Mouse (Mus musculus): Measurements from ENCODE around the gene Traf6. TPM values are rescaled to one million over a fixed set of nuclear protein-coding genes. Genes with fewer than 3 reads are reported as not detected.

The Traf6 gene
- total RNA-seq, 4 experiments from 2014 or later = 9.4 to 13.3 (median 10.7) TPM

Other genes starting within 250 kb of the Traf6 start
- gene Rag2, start 53.7 kb upstream of the Traf6 start, total RNA-seq (2022) = not detected
- gene Rag1, start 28.9 kb upstream of the Traf6 start, total RNA-seq (2022) = not detected
- 100 to 1,000 TPM in 2 of 4 experiments, 10 to 100 TPM in 2; 80.6 to 111 (median 96.6) TPM for gene B230118H07Rik, start 28.9 kb upstream of the Traf6 start, total RNA-seq (2022)
- under 1 TPM; 0.10 to 0.46 (median 0.16) TPM for gene Prr5l, start 204.6 kb downstream of the Traf6 start, total RNA-seq (2022)
- 10 to 100 TPM; 34.2 to 41.7 (median 39.4) TPM for gene Commd9, start 207.8 kb downstream of the Traf6 start, total RNA-seq (2022)

Data from gastrocnemius, adult 8-10 months (tissue).